Comparison of ENCODE assay signal across 22 mouse cellular contexts in genomic region chr3:100427548-100427947, GRCm38 (mm10).
DNase-seq lines count a peak whose midpoint lies in the region; ATAC-seq lines count a peak whose summit lies in the region.
"Had no signal": no experiment of that assay in that cellular context is flagged by ENCODE, and none has a peak within 500 bp of the region (broad histone marks: within the 10 kb centered on the region; RNA-seq: fewer than 3 reads in every experiment).

No protein-coding gene starts in this region.

- H3K9ac ChIP-seq in heart, embryonic 11.5 days (ENCODE audit: low read depth, low read length) = no peak overlapping the region
- peak overlapping the region; percentile 41 for H3K9ac ChIP-seq in liver, embryonic 12.5 days
- H3K9ac ChIP-seq in liver, embryonic 11.5 days (ENCODE audit: low read depth, low read length) = no peak overlapping the region; the same call in 1 of the 2 replicates
- no peak overlapping the region for H3K9ac ChIP-seq in stomach, embryonic 15.5 days
- H3K9ac ChIP-seq: embryonic facial prominence, embryonic 15.5 days; forebrain, embryonic 15.5 days had no signal

- H3K4me1 ChIP-seq in heart, embryonic 11.5 days (ENCODE audit: control insufficient read depth, insufficient read depth, low read length) = 0 out of 2 replicates have a peak, but pooled peaks cover 7% of the 10 kb centered on the region
- peaks cover 65% of the 10 kb centered on the region for H3K4me1 ChIP-seq in liver, embryonic 12.5 days
- peaks cover 27% of the 10 kb centered on the region for H3K4me1 ChIP-seq in liver, embryonic 11.5 days (replicated peaks; ENCODE audit: control insufficient read depth, insufficient read depth, low read length)
- H3K4me1 ChIP-seq in stomach, embryonic 15.5 days = no peaks in the 10 kb centered on the region
- H3K4me1 ChIP-seq: embryonic facial prominence, embryonic 15.5 days; forebrain, embryonic 15.5 days had no signal

- 33% methylated on average over 6 of the region's 6 CpGs for WGBS in heart, embryonic 11.5 days (ENCODE audit: insufficient replicate concordance)
- 41% methylated on average over 6 of the region's 6 CpGs for WGBS in liver, embryonic 12.5 days (ENCODE audit: insufficient replicate concordance)
- 44% methylated on average over 6 of the region's 6 CpGs for WGBS in liver, embryonic 11.5 days
- 46% methylated on average over 6 of the region's 6 CpGs for WGBS in stomach, embryonic 15.5 days

- no peak overlapping the region for H3K4me2 ChIP-seq in heart, embryonic 11.5 days
- no peak overlapping the region for H3K4me2 ChIP-seq in liver, embryonic 12.5 days
- H3K4me2 ChIP-seq in liver, embryonic 11.5 days = no peak overlapping the region
- H3K4me2 ChIP-seq in stomach, embryonic 15.5 days = no peak overlapping the region
- H3K4me2 ChIP-seq: embryonic facial prominence, embryonic 15.5 days; forebrain, embryonic 15.5 days had no signal

- H3K27me3 ChIP-seq in heart, embryonic 11.5 days (ENCODE audit: control insufficient read depth, insufficient read depth, low read length) = no peaks in the 10 kb centered on the region
- H3K27me3 ChIP-seq in liver, embryonic 12.5 days (replicated peaks) = peaks cover 4% of the 10 kb centered on the region; the same call in 1 of the 2 replicates
- H3K27me3 ChIP-seq in liver, embryonic 11.5 days (replicated peaks; ENCODE audit: control insufficient read depth, insufficient read depth, low read length) = no peaks in the 10 kb centered on the region
- H3K27me3 ChIP-seq in stomach, embryonic 15.5 days (replicated peaks) = no peaks in the 10 kb centered on the region
- H3K27me3 ChIP-seq: embryonic facial prominence, embryonic 15.5 days; forebrain, embryonic 15.5 days had no signal

- H3K36me3 ChIP-seq in heart, embryonic 11.5 days (ENCODE audit: control insufficient read depth, insufficient read depth, low read length) = no peaks in the 10 kb centered on the region
- H3K36me3 ChIP-seq in liver, embryonic 12.5 days = no peaks in the 10 kb centered on the region
- no peaks in the 10 kb centered on the region for H3K36me3 ChIP-seq in liver, embryonic 11.5 days (ENCODE audit: control insufficient read depth, insufficient read depth, low read length)
- no peaks in the 10 kb centered on the region for H3K36me3 ChIP-seq in stomach, embryonic 15.5 days
- H3K36me3 ChIP-seq: embryonic facial prominence, embryonic 15.5 days; forebrain, embryonic 15.5 days; G1E; heart, embryonic 10.5 days had no signal

- intact Hi-C loops in heart, postnatal 36 days (cut with DNase I) = no loop called here

- no peak overlapping the region for H3K27ac ChIP-seq in heart, embryonic 11.5 days (ENCODE audit: low read depth, low read length)
- peak overlapping the region; percentile 45 for H3K27ac ChIP-seq in liver, embryonic 12.5 days
- no peak overlapping the region for H3K27ac ChIP-seq in liver, embryonic 11.5 days (ENCODE audit: low read depth, low read length)
- no peak overlapping the region for H3K27ac ChIP-seq in stomach, embryonic 15.5 days
- H3K27ac ChIP-seq: embryonic facial prominence, embryonic 15.5 days; forebrain, embryonic 15.5 days; heart, embryonic 10.5 days had no signal

- no peak for DNase-seq in heart, postnatal 36 days
- DNase-seq in liver, embryonic 11.5 days (ENCODE audit: low spot score) = no peak
- no peak for DNase-seq in layer of hippocampus, adult 18-20 months (ENCODE audit: low spot score in 2 of 2)
- no peak for DNase-seq in kidney, adult 9 months
- DNase-seq: adrenal gland, adult 8-10 months; adrenal gland, postnatal 36 days; B cell, adult 2 months; cerebellum, adult 2 months; cerebellum, postnatal 14 days; embryo, embryonic 11 days; gastrocnemius, postnatal 36 days; heart, adult 18-20 months had no signal

- H3K4me3 ChIP-seq in heart, embryonic 11.5 days (ENCODE audit: low read depth, low read length) = no peak overlapping the region
- no peak overlapping the region for H3K4me3 ChIP-seq in liver, embryonic 12.5 days
- H3K4me3 ChIP-seq in liver, embryonic 11.5 days (ENCODE audit: low read depth, low read length) = no peak overlapping the region
- no peak overlapping the region for H3K4me3 ChIP-seq in stomach, embryonic 15.5 days (replicated peaks)
- H3K4me3 ChIP-seq: embryonic facial prominence, embryonic 15.5 days; erythroblast, embryonic 14.5 days; forebrain, embryonic 15.5 days; heart, embryonic 10.5 days had no signal

- H3K9me3 ChIP-seq in heart, embryonic 11.5 days (replicated peaks; ENCODE audit: control insufficient read depth, low read length) = no peaks in the 10 kb centered on the region
- no peaks in the 10 kb centered on the region for H3K9me3 ChIP-seq in liver, embryonic 12.5 days (replicated peaks)
- H3K9me3 ChIP-seq in liver, embryonic 11.5 days (ENCODE audit: control insufficient read depth, low read length) = no peaks in the 10 kb centered on the region
- H3K9me3 ChIP-seq in stomach, embryonic 15.5 days = no peaks in the 10 kb centered on the region
- H3K9me3 ChIP-seq: embryonic facial prominence, embryonic 15.5 days; forebrain, embryonic 15.5 days; G1E; heart, embryonic 10.5 days had no signal

- 0 out of 2 replicates have a peak, but pooled peaks have one; percentile 18 for ATAC-seq in heart, embryonic 11.5 days (replicated peaks; ENCODE audit: insufficient number of reproducible peaks, low FRiP score, low TSS enrichment)
- peak; percentile 22; the same call in 1 of the 2 replicates for ATAC-seq in liver, embryonic 12.5 days
- no peak for ATAC-seq in liver, embryonic 11.5 days (replicated peaks; ENCODE audit: low FRiP score)
- ATAC-seq in erythroid progenitor cell, adult 5-6 weeks (replicated peaks; ENCODE audit: low FRiP score, poor library complexity, severe bottlenecking) = peak; percentile 33; the same call in 1 of the 2 replicates
- ATAC-seq in stomach, embryonic 15.5 days (ENCODE audit: insufficient read depth, low FRiP score, low read depth) = peak; percentile 66; the same call in 1 of the 2 replicates
- ATAC-seq: CD4-positive, CD25-positive, alpha-beta regulatory T cell, adult 4 months; forebrain, embryonic 15.5 days had no signal
